Mouse (Mus musculus) stomach, postnatal 0 days (tissue): ENCODE results near the gene Tff3. TPM values are rescaled to one million over a fixed set of nuclear protein-coding genes. Genes with fewer than 3 reads are reported as not detected.

Source experiments
- ATAC-seq: fragments of 200-750 bp; cut with Nextera tagmentation; 2 replicates; pipeline ENCODE4 v1.8.0; 2017; ENCODE audit not compliant: low FRiP score, low TSS enrichment
- DNase-seq: peaks from one replicate; pipeline ENCODE4 v3.0.0-alpha.2; 2016; ENCODE audit warnings: low spot score
- H3K27ac ChIP-seq: fragments of 300-500 bp; sonication (generic); replicated peaks from 2 replicates; pipeline ENCODE4 v1.5.1; 2014; ENCODE audit warnings: mild to moderate bottlenecking, control low read depth
- H3K27me3 ChIP-seq: fragments of 300-500 bp; sonication (generic); 2 replicates; pipeline ENCODE4 v1.6.1; 2014; ENCODE audit warnings: low read length; ENCODE audit not compliant: control insufficient read depth, insufficient read depth
- H3K36me3 ChIP-seq: fragments of 300-500 bp; sonication (generic); 2 replicates; pipeline ENCODE4 v1.6.1; 2014; ENCODE audit warnings: low read length, mixed read lengths; ENCODE audit not compliant: control insufficient read depth, insufficient read depth
- H3K4me1 ChIP-seq: fragments of 300-500 bp; sonication (generic); replicated peaks from 2 replicates; pipeline ENCODE4 v1.6.1; 2014; ENCODE audit warnings: antibody characterized with exemption; ENCODE audit not compliant: control insufficient read depth, insufficient read depth
- H3K4me2 ChIP-seq: fragments of 300-500 bp; sonication (generic); replicated peaks from 2 replicates; pipeline ENCODE4 v1.6.1; 2014; ENCODE audit warnings: low read depth, mild to moderate bottlenecking, control low read depth, moderate library complexity
- H3K4me3 ChIP-seq: fragments of 300-500 bp; sonication (generic); 2 replicates; pipeline ENCODE4 v1.5.1; 2014; ENCODE audit warnings: low read depth, low read length, control low read depth
- H3K9ac ChIP-seq: fragments of 300-500 bp; sonication (generic); 2 replicates; pipeline ENCODE4 v1.6.1; 2014; ENCODE audit warnings: mild to moderate bottlenecking, low read length, control low read depth, mixed read lengths
- H3K9me3 ChIP-seq: fragments of 300-500 bp; sonication (generic); 2 replicates; pipeline ENCODE4 v1.6.1; 2016; ENCODE audit warnings: low read length; ENCODE audit not compliant: control insufficient read depth
- CTCF ChIP-seq: IDR thresholded peaks from 2 replicates; pipeline ENCODE4 v1.5.1; 2016; ENCODE audit warnings: antibody characterized with exemption, low read depth, mild to moderate bottlenecking, moderate library complexity
- EP300 ChIP-seq: optimal IDR thresholded peaks from 2 replicates; pipeline ENCODE3; 2016; ENCODE audit warnings: antibody characterized with exemption
- WGBS: fragments of 180-500 bp; shearing (Covaris S2); extraction: QIAGEN DNeasy Blood & Tissue Kit; methylation state at CpG from one replicate; pipeline ENCODE4 v1.1.7; 2014; 5-methylcytosine and 5-hydroxymethylcytosine counted together
- polyA plus RNA-seq: library from polyadenylated mRNA; unstranded; fragments of >200 nt; fragmentation: Nextera tagmentation; extraction: Ambion mirVana; gene quantifications from 2 replicates; pipeline ENCODE4 v1.2.1, GENCODE M21; 2015

Gene Tff3
- polyA plus RNA-seq, 1 experiment from 2014 or later, result 10.5 TPM

- Histone ChIP-seq H3K9ac (no peak overlapping the region), H3K4me3 (no peak overlapping the region), H3K4me2 (no peak overlapping the region), H3K27ac (no peak overlapping the region), H3K9me3 (no peaks in the 10 kb centered on the region), H3K27me3 (no peaks in the 10 kb centered on the region), H3K36me3 (no peaks in the 10 kb centered on the region; the same call in 1 of the 2 replicates), H3K4me1 (no peaks in the 10 kb centered on the region)
- 68% methylated on average over 5 of the region's 5 CpGs for WGBS
- ATAC-seq, result no peak
- DNase-seq, result no peak
- TF ChIP-seq EP300 (no peak), CTCF (no peak)
Observed at GRCm38 (mm10) chr17:31098788-31099187, 30.7 kb downstream of the Tff3 start.

GRCm38 (mm10) chr17:31096893-31097292 is 32.6 kb downstream of the Tff3 start:
- no peak overlapping the region for H3K4me3 ChIP-seq
- no peaks in the 10 kb centered on the region for H3K9me3 ChIP-seq
- H3K4me1 ChIP-seq, result no peaks in the 10 kb centered on the region
- no peak overlapping the region for H3K9ac ChIP-seq
- ATAC-seq, result no peak
- no peak overlapping the region for H3K4me2 ChIP-seq
- no peaks in the 10 kb centered on the region for H3K27me3 ChIP-seq
- no peaks in the 10 kb centered on the region; the same call in 1 of the 2 replicates for H3K36me3 ChIP-seq
- no peak for DNase-seq
- H3K27ac ChIP-seq, result no peak overlapping the region
- TF ChIP-seq CTCF, result no peak
- no peak for TF ChIP-seq EP300
- WGBS, result 95% methylated on average over 2 of the region's 2 CpGs

- Histone ChIP-seq H3K36me3 (no peaks in the 10 kb centered on the region; the same call in 1 of the 2 replicates), H3K9me3 (no peaks in the 10 kb centered on the region), H3K4me1 (no peaks in the 10 kb centered on the region), H3K27ac (no peak overlapping the region), H3K4me2 (no peak overlapping the region), H3K27me3 (no peaks in the 10 kb centered on the region), H3K9ac (no peak overlapping the region), H3K4me3 (no peak overlapping the region)
- WGBS, result 76% methylated on average over 7 of the region's 7 CpGs
- ATAC-seq, result no peak
- no peak for DNase-seq
- TF ChIP-seq CTCF (no peak), EP300 (no peak)
Observed at GRCm38 (mm10) chr17:31095570-31095969, 33.9 kb downstream of the Tff3 start.

- Histone ChIP-seq H3K27me3 (no peaks in the 10 kb centered on the region), H3K27ac (no peak overlapping the region), H3K9ac (no peak overlapping the region), H3K36me3 (no peaks in the 10 kb centered on the region; the same call in 1 of the 2 replicates), H3K4me2 (no peak overlapping the region), H3K4me3 (no peak overlapping the region), H3K9me3 (no peaks in the 10 kb centered on the region), H3K4me1 (no peaks in the 10 kb centered on the region)
- TF ChIP-seq CTCF (no peak), EP300 (no peak)
- whole genome bisulfite sequencing, result 68% methylated on average over 5 of the region's 5 CpGs
- ATAC-seq, result no peak
- DNase-seq, result no peak
Observed at GRCm38 (mm10) chr17:31094781-31095180, 34.7 kb downstream of the Tff3 start.

GRCm38 (mm10) chr17:31091023-31091735 is 38.3 kb downstream of the Tff3 start:
- Histone ChIP-seq H3K4me3 (no peak overlapping the region), H3K27me3 (no peaks in the 10 kb centered on the region), H3K9ac (no peak overlapping the region), H3K4me2 (no peak overlapping the region), H3K36me3 (no peaks in the 10 kb centered on the region; the same call in 1 of the 2 replicates), H3K27ac (no peak overlapping the region), H3K9me3 (no peaks in the 10 kb centered on the region), H3K4me1 (0 out of 2 replicates have a peak, but pooled peaks cover 7% of the 10 kb centered on the region)
- no peak for ATAC-seq
- DNase-seq, result no peak
- TF ChIP-seq EP300, result no peak
- no peak for TF ChIP-seq CTCF
- WGBS, result 35% methylated on average over 13 of the region's 13 CpGs

- TF ChIP-seq CTCF, result no peak
- Histone ChIP-seq H3K4me2 (no peak overlapping the region), H3K9ac (no peak overlapping the region), H3K4me3 (no peak overlapping the region), H3K9me3 (no peaks in the 10 kb centered on the region), H3K27me3 (no peaks in the 10 kb centered on the region), H3K27ac (no peak overlapping the region), H3K36me3 (no peaks in the 10 kb centered on the region; the same call in 1 of the 2 replicates), H3K4me1 (0 out of 2 replicates have a peak, but pooled peaks cover 7% of the 10 kb centered on the region)
- 57% methylated on average over 8 of the region's 8 CpGs for WGBS
- DNase-seq (no peak), ATAC-seq (no peak)
Observed at GRCm38 (mm10) chr17:31089848-31090247, 39.6 kb downstream of the Tff3 start.
